Mouse (Mus musculus) kidney, postnatal 10 days (tissue): ENCODE measurements around the gene Cav3.

Experiments used
- DNase-seq: peaks from one replicate; pipeline ENCODE4 v3.0.0; 2021; ENCODE audit warnings: mixed read lengths

The Cav3 gene

DNA sequence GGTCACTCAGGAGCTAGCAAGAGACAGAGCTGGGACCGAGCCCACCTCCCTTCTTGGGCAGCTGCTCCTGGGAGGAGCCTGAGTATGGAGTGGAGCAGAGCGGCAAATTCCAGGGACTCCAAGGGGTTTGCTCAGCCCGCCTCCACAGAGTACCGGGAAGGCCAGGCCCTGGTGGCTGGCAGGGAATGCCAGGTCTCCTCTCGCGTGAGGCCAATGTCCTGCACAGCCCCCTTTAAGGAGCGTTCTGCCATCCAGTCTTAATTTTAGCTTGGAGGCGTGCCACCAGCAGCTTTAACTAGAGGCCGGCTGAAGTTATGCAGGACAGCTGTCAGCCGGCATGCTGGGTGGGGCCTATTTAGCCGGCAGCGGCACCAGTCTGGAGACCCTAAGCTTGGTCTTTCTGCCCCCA, at the start of gene Cav3:
Gene Cav3 (plus strand): TSS at position 165 of the 409 bp plus-strand sequence.
- peak; percentile 39 for DNase-seq

DNA sequence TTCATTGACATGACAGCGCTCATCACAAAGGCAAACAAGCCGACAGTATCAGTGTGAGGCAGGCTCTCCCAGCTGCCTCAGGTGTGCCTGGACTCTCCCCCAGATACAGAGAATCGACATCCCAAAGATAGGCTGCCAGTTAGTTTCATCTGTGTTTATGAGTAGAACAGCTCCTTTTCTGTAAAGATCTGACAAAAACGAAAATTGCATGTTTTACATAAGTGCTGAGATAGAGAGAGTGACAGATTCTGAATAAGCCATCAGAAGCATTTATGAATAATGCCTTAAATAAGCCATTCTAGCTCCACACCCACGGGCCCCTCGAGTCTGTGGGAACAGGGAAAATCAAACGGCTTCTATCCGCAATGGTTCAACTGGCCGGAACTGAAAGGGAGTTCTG, 40.0 kb upstream of the Cav3 start:
- no peak for DNase-seq

DNA sequence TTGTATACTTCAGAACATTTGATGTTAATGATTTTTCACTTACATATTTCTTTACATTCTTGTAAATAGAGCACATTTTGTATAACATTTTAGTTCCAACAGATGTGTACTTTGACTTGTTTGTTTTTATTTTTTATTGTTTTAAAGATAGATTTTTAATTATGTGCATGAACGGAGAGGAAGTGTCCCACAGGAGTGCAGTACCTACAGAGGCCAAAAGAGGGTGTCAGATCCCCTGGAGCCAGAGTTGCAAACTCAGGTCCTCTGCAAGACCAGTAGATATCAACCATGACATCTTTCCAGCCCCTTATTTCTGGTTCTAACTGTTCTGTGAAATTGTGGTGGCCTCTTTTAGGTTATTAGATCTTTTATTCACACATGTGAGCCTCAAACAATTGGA, 38.4 kb upstream of the Cav3 start:
- DNase-seq, result no peak

DNA sequence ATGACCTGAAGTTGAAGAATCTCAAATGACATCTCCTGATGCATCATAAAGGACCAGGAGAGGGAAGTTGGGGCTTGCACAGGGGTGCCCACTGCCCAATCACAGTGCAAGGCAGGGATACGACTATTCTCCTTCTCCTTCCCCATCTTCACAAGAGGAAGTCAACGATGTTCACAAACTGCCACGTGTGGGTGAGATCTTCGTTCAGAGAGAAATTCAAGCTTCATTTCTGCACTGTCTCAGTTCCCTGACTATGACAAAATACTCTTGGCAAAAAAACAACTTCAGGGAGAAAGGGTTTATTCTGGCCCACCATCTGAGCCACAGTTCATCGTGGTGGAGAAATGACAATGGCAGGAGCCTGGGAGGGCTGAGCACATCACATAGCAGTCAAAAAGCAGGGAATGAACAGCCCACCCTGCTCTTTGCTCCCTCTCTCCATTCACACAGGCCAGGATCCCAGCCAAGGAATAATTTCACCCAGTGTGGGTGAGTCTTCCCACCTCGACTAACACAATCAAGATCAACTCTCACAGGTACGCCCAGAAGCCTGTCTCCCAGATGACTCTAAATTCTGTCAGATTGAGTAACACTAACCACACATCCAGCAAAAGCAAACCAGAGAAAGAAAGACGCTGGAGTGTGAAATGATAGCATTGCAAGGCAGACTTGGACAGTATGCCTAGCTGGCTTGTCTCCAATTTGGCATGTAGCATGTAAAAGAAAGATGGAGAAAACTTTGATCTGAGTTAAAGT, 35.4 kb upstream of the Cav3 start:
- no peak for DNase-seq

DNA sequence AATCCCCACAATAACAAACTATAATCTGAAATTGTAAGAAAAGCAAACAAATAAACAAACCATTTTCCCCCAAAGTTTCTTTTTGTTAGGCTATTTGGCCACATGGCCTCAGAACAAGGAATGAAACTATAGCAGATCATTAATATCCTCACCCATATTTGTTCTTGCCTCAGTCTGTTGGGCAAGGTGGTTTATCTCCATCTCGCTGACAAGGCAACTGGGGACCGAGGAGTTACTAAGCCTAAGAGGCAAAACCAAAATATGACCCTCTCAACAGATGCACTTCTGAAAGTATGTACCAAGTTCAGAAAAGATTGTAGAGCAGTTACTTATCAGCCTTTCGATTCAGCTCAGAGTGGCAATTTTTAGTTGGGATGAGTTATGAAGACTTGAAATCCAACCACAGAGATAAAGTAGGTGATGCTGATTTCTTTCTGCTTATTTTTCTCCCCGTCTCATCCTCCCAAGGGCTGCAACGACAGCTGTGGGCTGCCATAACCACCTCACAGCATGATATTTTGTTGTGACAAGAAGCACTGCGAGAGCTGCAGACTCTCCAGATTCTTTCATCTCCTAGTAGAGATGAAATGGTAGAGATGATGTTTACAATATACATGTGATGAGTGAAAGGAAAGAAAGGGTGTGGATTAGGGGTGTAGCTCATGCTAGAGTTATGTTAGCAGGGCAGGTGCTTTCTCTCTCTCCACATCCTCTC, 33.1 kb upstream of the Cav3 start:
- no peak for DNase-seq

DNA sequence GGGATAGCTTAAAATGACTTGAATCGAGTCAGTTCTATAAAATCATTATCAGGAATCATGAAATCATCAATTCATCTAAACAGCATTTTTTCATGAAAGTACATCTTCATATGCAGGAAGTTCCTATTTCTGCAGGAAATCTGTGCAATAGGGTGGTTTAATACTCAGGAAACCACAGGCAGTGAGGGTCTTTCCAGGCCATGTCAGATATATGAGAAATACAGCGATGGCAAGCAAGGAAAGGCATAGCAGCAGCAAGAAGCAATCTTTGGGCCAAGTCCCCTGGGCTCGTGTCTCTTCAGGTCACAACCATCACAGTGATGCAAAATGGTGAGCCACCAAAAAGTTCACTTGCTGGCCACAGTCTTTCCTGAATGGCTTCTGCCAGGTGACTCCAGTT, 13.6 kb upstream of the Cav3 start:
- DNase-seq, result no peak

DNA sequence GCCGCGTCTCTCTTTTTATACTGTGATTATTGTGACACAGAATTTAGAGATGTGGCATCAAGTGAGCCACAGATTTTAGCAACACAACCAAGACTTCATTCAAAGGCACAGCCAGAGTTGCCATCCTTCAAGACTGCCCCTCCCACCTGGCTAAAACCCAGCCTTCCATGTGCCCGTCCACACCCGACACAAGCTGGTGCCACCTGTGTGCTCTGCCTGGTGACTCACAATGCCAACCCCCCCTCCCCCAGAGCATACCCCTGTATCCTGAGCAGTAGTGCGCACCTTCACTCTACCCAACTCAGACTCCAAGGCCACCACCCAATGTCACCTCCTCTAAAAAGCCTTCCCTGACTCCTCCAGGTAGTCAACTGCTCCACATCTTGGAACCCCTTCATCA, 2.2 kb downstream of the Cav3 start:
- DNase-seq, result no peak

DNA sequence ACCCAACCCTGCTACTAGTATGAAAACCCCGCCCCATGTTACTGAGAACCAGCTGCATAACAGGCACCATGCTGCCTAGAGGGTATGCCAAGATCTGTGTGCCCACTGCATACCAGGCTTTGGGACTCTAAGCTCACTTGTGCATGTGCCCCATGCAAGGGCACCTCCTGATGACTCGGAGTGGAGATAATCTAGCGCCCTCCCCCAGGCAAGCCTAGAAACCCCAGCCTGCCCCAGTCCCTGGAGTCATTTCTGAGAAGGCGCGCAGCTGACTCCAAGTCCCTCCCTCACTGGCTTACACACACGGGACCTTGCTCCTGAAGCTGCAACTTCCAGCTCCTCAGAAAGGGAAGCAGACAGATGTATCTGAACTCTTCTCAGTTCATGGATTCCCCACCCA, 4.0 kb downstream of the Cav3 start:
- DNase-seq, result no peak

DNA sequence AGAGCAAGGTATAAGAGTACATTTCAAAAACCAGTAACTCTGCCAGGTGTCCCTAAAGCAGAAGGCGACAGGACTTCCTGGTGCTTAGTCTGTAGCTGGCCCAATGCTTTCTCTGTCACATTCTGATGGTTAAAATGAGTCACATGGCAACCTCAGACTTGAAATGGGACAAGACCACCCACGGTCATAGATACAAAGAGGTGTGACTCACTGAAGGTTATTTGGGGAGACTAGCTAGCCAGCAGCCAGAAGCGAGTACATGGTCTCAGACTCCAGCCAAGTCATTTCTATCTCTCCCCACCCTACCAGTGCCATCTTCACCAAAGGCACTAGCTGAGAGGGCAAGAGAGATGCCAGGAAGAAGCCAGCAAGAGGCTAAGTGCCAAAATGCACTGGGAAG, 6.1 kb downstream of the Cav3 start:
- DNase-seq, result no peak

DNA sequence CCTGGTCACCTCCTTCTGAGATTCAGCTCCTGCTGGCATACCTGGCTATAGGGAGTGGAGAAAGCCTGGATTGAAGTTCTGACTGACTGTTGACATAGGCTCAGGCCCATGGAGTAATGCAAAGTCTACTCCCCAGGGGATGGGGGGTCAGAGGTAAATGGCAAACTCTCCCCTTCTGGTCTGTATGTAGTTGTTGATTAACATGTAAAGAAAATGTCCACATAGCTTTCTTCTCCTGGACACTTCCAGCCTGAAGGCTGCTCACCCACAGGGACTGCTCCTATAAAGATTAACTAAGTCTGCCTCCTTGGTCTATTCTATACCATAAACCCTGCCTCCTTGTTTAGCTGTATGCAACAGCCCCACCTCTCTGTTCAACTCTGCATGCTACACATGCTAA, 6.7 kb downstream of the Cav3 start:
- no peak for DNase-seq

DNA sequence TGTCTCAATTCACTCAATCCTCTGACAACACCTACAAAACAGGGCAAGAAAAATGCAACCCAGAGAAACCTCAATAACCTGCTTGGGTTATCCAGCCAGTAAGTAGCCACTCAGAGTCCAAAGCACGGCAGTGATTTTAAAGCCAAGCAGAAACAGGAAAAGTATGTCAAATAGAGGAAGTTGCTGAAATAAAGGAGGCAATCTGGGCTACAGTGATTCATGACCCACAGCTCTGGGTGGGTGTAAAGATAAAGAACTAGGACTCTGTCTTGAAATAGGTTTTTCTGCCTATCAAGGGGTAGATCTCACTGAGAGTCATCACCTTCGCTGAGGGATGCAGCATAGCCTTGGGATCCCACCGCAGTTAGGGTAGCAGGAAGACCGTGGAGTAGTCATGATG, 12.3 kb downstream of the Cav3 start:
- DNase-seq, result no peak

DNA sequence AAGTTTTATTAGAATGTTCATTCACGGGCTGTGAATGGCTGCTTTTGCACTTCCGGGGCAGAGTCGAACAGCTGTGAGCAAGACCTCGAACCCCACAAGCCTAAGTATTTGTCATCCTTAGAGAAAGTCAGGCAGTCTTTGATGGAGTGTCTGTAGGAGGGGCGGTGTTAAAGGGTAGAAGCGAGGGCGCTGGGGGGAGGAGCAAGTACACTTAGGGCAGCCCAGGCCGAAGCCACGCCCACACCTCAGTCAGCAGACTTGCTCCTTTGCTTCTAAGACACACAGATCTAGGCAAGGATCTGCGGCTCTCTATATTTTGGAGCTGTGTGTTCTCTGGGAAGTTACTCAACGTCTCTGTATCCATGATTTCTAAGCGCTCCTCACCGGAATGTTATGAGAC, 20.6 kb downstream of the Cav3 start:
- no peak for DNase-seq

DNA sequence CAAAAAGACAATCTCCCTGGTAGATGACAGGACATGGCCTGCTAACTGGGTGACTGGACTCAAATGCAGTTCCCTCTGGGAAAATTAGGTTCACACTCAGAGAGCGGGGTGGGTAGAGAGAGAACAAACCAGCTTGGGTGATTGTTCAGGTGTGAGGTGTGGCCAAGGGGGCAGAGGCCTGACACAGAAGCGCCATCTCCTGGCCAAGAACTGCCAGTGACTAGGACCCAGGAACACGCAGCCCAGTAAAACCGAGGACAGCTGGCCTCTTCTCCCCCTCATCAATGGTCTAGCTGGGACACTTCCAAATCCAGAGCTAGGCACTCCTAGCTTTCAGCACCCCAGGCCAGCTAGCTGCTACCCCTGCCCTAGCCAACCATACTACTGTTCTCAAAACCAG, 25.0 kb downstream of the Cav3 start:
- DNase-seq, result peak; percentile 71

DNA sequence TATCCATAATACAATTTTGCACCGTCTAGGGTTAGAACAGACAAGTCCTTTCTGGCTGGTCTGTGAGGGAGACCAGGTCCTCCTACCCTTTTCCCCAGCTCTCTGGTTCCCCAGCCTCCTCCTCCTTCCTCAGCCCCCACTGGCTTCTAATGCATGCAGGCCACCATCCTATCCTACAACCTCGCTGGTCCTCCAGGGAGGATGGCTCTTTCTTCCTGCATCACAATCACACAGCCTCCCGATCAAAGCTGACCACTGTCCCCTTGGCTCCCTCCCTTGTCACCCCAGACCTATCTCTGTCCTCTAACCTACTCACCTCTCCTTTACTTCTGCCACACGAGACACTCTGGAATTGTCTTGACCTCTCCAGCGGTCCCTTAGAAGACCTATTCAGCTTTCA, 28.7 kb downstream of the Cav3 start:
- no peak for DNase-seq

DNA sequence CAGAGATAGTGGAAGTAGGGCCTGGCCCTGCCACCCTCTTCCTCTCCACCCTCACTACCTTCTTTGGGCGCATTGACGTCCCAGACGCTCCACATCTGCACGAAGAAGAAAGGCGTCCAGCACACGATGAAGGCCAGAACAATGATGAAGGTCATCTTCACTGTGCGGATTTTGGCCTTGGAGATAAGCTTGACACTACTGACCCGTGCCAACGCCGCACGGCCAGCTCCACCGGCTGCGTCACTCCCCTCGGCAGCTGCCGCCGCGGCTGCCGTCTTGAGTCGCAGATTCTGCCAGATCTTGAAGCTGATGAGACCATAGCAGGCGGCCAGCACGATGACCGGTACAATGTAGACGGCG, 29.5 kb downstream of the Cav3 start:
- no peak for DNase-seq

DNA sequence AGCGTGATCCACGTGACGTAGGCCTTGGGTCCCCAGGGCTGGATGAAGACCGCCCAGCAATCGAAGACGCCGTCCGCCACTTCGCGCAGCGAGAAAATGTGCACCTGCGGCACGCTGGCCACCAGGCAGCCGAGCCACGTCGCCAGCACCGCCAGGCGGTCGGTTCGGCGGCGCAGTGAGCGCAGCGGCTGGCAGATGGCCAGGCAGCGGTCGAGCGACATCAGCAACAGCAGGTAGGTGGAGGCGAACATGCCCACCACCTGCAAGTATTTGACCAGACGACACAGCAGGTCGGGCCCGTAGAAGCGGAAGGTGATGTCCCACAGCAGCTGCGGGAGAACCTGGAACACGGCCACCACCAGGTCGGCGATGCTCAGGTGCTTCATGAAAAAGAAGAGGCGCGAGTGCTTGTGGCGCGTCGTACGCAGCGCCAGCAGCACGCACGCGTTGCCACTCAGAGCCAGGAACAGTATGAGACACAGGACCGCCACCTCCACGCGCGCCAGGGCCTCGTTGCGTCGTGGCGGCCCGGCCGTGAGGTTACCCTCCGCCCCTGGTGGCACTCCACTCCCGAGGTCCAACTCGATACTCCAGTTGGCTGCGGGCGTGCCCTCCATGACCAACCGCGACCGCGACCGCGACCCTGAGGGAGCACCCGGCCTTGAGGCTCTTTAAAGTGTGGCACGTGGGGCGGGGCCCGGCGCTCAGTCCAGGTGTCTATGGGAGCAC, 30.0 kb downstream of the Cav3 start:
- peak; percentile 52 for DNase-seq

DNA sequence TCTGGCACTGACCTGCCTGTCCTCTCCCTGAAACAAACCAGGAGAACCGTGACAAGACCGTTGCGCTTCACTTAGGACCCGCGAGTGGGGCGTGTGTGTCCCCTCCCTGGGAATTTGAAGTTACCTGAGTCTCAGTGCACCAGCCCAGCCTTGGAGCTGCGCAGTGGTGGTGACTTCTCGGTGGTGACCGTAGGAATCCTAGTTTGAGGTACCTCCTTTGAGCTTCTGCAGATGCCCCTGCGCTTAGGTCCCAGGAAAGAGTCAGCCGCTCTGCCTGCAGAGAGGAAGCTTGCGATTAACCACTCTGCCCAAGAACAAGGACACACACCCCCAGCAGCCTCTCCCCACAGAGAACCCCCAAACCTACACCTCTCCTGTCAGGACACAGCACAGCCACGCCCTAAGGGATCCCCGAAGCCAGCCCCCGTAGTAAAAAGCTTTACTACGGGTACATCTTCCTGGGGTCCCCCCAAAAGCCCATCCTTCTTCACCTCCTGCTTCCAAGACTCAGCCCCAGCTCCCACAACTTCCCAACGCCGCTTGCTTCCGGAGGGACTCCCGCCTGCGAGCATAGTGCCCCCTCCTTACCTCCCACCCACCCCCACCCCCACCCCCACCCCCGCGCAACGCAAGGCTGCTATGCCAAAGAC, 30.7 kb downstream of the Cav3 start, which contains the start of gene Oxtr:
Gene Oxtr (minus strand): TSS at position 34 of the 650 bp plus-strand sequence.
- no peak for DNase-seq

DNA sequence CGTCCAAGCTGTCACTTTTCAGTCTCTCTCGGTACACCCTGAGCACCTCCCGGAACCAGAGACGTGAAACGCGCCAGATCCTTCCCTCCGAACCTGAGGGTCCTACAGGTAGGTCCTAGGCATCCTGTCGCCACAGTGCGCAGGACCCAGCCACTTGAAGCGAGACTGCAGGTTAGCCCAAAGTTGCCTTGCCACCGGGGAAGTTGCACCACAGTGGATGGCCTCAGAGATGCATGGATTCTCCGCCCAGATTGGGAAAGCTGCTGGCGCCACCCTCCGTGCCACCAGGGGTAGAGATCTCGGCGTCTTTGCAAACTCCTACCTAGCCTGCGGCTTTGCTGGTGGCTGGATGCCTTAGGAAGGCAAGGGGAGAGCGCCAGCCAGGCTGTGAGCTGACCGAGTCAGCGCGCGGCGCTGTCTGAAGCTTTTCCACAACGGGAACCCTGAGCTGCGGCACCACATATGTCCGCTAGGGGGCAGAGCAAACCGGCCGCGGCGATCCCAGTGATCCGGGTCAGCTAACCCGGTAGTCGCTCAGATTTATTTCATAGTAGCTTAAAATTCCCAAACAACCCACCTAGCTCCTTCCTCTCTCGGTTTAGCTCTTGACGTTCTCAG, 31.4 kb downstream of the Cav3 start:
- DNase-seq, result peak; percentile 91

DNA sequence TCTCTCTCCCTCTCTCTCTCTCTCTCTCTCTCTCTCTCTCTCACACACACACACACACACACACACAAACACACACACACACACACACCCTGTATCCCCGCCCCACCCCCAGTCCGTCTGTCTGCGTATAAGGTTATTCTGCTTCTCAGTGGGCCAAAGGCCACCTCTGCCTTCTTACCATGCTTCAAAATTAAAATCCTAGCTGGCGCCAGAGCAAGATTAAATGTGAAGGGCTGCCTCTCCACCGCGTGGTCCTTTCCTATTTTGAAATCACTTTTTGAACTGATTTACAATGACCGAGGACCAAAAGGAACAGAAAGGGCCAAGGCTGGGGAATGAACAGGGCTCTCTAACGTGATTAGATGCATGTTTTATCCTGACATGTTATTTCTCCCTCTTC, 32.2 kb downstream of the Cav3 start:
- no peak for DNase-seq

DNA sequence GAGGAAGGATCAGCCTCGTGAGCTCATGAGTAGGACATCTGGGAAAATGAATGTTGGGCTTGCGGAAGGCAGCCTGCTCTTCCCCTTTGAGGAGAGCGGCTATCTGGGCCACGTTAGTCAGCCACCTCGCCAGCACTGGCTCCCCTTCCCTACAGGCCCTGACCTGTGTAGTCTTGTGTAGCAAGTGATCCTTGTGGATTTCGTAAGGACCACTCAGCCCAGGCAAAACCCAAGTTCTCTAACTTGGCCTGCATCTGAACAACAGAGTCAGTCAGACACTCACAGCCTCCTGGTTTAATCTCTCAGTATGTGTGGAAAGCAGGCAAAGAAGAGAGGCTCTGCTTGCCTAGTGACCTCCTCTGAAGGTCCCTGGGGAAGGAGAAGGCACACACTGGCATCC, 33.4 kb downstream of the Cav3 start:
- DNase-seq, result no peak

DNA sequence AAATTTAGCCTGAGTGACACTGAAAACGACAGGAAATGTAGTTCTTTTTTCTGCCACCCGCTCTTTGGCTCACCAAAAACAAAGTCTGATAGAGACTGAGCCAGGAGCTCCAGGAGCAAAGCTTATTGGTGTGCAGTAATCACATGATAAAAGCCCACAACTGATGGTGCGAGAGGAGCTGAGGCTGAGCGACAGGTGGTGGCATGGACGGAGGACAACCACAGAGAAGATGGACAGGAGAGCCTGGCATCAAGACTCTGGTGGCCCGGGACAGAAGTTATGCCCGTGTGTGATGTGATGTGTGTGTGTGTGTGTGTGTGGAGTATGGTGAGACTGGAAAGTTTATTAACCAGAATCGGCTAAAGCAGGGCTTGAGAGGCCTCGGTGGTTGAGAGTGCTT, 34.1 kb downstream of the Cav3 start:
- DNase-seq, result no peak

DNA sequence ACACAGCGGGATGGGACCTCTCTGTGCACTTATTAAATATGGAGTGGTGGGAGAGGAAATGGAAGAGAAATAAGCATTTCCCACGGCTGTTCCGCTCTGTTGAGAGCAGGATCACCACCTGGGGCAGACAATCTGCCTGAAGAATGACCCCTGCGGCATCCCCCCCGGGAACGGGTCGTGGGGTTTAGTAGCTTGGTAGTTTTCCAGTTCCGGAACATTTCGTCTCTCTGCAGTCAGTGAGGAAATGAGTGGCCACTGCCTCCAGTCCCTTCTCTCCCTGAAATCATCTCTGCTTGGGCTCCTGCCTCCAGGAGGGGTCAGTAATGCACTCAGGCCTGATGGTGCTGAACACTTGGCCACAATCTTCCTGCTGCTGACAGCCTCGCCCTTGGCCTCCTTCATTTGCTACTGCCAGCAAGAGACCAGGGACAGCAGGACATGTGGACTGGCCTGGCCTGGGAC, 35.3 kb downstream of the Cav3 start:
- peak; percentile 51 for DNase-seq

DNA sequence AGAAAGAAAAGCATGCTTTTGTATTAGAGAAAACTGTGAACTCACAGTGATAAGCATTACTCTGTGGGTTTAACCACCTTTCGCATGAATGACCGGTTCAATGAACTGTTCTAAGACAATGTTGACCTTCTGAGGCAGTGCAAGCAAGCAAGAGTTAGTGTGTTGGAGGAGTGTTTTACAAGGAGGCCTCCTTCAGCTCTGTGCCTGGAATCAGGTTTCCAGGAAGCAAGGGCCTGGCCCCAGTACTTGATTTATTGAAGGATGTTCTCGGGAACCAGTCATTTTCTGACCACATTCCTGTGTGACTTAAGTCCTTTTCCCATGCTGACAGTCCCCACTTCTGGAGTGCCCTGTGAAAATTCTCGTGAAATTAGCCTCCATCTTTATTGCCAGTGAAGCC, 35.9 kb downstream of the Cav3 start:
- DNase-seq, result no peak
